Mouse (Mus musculus) myocyte (in vitro differentiated cells): ENCODE measurements around the gene Gm20388. TPM values are rescaled to one million over a fixed set of nuclear protein-coding genes. Genes with fewer than 3 reads are reported as not detected.

Experiments
- H3K27me3 ChIP-seq: one replicate; pipeline ENCODE4 v1.6.1; 2011; ENCODE audit not compliant: control insufficient read depth, insufficient read depth, insufficient read length
- H3K36me3 ChIP-seq: one replicate; pipeline ENCODE4 v1.6.1; 2011; ENCODE audit not compliant: control insufficient read depth, insufficient read depth
- H3K4me2 ChIP-seq: one replicate; pipeline ENCODE4 v1.6.1; 2011; ENCODE audit warnings: low read depth, control low read depth
- H3K4me3 ChIP-seq: one replicate; pipeline ENCODE4 v1.5.1; 2011; ENCODE audit warnings: mild to moderate bottlenecking, control low read depth, moderate library complexity
- H3K79me2 ChIP-seq: one replicate; pipeline ENCODE4 v1.6.1; 2011; ENCODE audit not compliant: control insufficient read depth, insufficient read depth
- H3ac ChIP-seq: one replicate; pipeline ENCODE4 v1.6.1; 2011; ENCODE audit not compliant: control insufficient read depth, insufficient read length
- CEBPB ChIP-seq: IDR thresholded peaks from 2 replicates; pipeline ENCODE4 v1.6.1; 2011; ENCODE audit warnings: mild to moderate bottlenecking, moderate library complexity; ENCODE audit not compliant: poor library complexity, insufficient read depth, severe bottlenecking
- E2F4 ChIP-seq: IDR thresholded peaks from one replicate; pipeline ENCODE4 v1.6.1; 2011; ENCODE audit warnings: mild to moderate bottlenecking, control low read depth, moderate library complexity; ENCODE audit not compliant: insufficient read depth
- MAX ChIP-seq: IDR thresholded peaks from one replicate; pipeline ENCODE4 v1.6.1; 2011; ENCODE audit warnings: low read depth, mild to moderate bottlenecking, control low read depth
- MYOD1 ChIP-seq, 3 experiments: IDR thresholded peaks; one replicate each; pipeline ENCODE4 v1.6.1; 2011; ENCODE audit warnings: control low read depth in 2 of 3, low read depth in 2 of 3, mild to moderate bottlenecking in 2 of 3, moderate library complexity in 1 of 3; ENCODE audit not compliant: insufficient read length in 2 of 3, control insufficient read depth in 1 of 3
- MYOG ChIP-seq, 3 experiments: IDR thresholded peaks; one replicate each; pipeline ENCODE4 v1.6.1; 2011; ENCODE audit warnings: control low read depth in 2 of 3, low read depth in 2 of 3, mild to moderate bottlenecking in 2 of 3; ENCODE audit not compliant: insufficient read length in 2 of 3, control insufficient read depth in 1 of 3, insufficient read depth in 1 of 3
- POLR2A ChIP-seq: IDR thresholded peaks from one replicate; pipeline ENCODE4 v1.6.1; 2011; ENCODE audit warnings: low read depth, mild to moderate bottlenecking, control low read depth, moderate library complexity; ENCODE audit not compliant: insufficient read length
- POLR2AphosphoS2 ChIP-seq: IDR thresholded peaks from one replicate; pipeline ENCODE4 v1.6.1; 2011; ENCODE audit warnings: low read depth, control low read depth; ENCODE audit not compliant: insufficient read length
- REST ChIP-seq: IDR thresholded peaks from one replicate; pipeline ENCODE4 v1.6.1; 2011; ENCODE audit warnings: mild to moderate bottlenecking, control low read depth, moderate library complexity; ENCODE audit not compliant: insufficient read depth, insufficient read length
- SRF ChIP-seq: IDR thresholded peaks from one replicate; pipeline ENCODE4 v1.6.1; 2011; ENCODE audit warnings: low read depth; ENCODE audit not compliant: control insufficient read depth, insufficient read length
- TCF12 ChIP-seq: IDR thresholded peaks from one replicate; pipeline ENCODE4 v1.6.1; 2011; ENCODE audit warnings: mild to moderate bottlenecking, control low read depth; ENCODE audit not compliant: poor library complexity, insufficient read depth, severe bottlenecking
- TCF3 ChIP-seq: IDR thresholded peaks from one replicate; pipeline ENCODE4 v1.6.1; 2011; ENCODE audit warnings: low read depth, control low read depth; ENCODE audit not compliant: insufficient read length
- USF1 ChIP-seq: IDR thresholded peaks from one replicate; pipeline ENCODE4 v1.6.1; 2011; ENCODE audit warnings: low read depth, mild to moderate bottlenecking, control low read depth, moderate library complexity
- polyA plus RNA-seq: library from polyadenylated mRNA; unstranded; fragments of >200 nt; fragmentation: generic; extraction: Trizol; gene quantifications from one replicate; pipeline ENCODE4 v1.2.1, GENCODE M21; 2012; ENCODE audit warnings: missing spikeins

The Gm20388 gene
- polyA plus RNA-seq, 1 experiment = 15.3 TPM

DNA sequence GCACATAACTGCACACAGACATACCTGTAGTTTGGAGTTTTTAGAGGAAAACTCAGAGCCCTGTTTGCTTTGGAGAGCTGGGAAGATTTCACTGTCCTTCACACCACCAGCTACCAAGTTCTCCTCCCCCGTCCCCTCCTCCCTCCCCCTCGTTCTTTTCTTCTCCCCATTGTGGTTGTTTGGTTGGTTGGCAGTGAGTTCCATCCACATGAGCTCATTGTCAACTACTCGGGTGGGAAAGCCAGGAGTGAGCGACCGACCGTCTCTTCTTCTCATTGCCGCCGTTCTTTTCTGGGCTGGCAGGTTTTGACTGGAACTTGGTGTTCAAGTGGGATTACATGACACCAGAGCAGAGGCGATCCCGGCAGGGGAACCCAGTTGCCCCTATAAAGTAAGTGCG lies 4421.1 kb downstream of the Gm20388 start:
- peak overlapping the region; percentile 70 for H3K4me2 ChIP-seq
- H3K27me3 ChIP-seq = no peaks in the 10 kb centered on the region
- TF ChIP-seq MYOD1 (IDR thresholded peaks at IDR 0.05; ENCODE audit: control insufficient read depth in 1 of 3, insufficient read length in 2 of 3, low read depth in 2 of 3) (no peak), TCF3 (no peak)
- no peaks in the 10 kb centered on the region for H3K79me2 ChIP-seq
- peaks cover 7% of the 10 kb centered on the region for H3K36me3 ChIP-seq
- H3ac ChIP-seq = no peak overlapping the region
- H3K4me3 ChIP-seq = no peak overlapping the region

DNA sequence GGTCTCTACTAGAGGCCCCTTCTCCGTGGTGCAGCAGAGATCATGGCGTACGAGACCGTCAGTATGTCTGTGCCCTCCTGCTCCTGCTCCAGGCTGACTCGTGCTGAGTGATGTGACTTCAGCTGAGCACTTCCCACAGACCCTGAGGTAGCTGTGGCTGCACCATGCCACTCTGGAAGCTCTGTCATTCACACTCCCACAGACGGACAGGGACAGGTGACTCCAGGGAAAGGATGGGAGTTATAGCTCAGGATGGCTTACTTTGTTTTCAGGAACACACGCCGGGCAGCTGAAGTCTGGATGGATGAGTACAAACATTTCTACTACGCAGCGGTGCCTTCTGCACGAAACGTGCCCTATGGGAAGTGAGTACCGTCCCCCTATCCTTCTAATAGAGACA lies 4425.7 kb downstream of the Gm20388 start:
- H3K27me3 ChIP-seq = no peaks in the 10 kb centered on the region
- no peak overlapping the region for H3K4me3 ChIP-seq
- H3K4me2 ChIP-seq = no peak overlapping the region
- H3K36me3 ChIP-seq = peaks cover 9% of the 10 kb centered on the region
- TF ChIP-seq MYOD1 (IDR thresholded peaks at IDR 0.05; ENCODE audit: control insufficient read depth in 1 of 3, insufficient read length in 2 of 3, low read depth in 2 of 3) (peak in 2 of 3 experiments; percentile 58 to 63), TCF12 (no peak), POLR2A (no peak), REST (no peak), POLR2AphosphoS2 (no peak), MYOG (IDR thresholded peaks at IDR 0.05; ENCODE audit: control insufficient read depth in 1 of 3, insufficient read depth in 1 of 3, insufficient read length in 2 of 3, low read depth in 2 of 3) (no peak), MAX (no peak), E2F4 (no peak)
- no peak overlapping the region for H3ac ChIP-seq
- H3K79me2 ChIP-seq = no peaks in the 10 kb centered on the region

DNA sequence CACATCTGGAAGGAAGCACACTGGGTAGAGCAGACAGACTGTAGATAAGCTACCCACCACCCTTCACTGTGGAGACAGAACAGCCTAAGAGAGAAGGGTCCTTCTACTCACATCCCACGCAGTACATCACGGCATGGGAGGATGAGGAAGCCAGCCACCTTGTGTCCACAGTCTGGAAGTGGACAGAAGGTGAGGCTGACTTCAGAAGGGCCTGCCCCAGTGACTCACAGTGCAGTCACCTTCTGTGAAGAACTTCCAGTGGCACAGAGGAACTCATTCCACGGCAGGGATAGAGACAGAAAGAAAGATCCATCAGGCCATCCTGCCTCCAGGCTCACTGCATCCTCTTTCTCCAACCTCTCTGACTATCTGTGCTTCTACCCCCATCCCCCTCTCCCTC lies 4429.1 kb downstream of the Gm20388 start:
- Histone ChIP-seq H3K36me3 (peaks cover 20% of the 10 kb centered on the region), H3K4me3 (no peak overlapping the region), H3K4me2 (no peak overlapping the region), H3K79me2 (no peaks in the 10 kb centered on the region), H3K27me3 (no peaks in the 10 kb centered on the region), H3ac (no peak overlapping the region)
- TF ChIP-seq REST = no peak
- no peak for TF ChIP-seq POLR2A

DNA sequence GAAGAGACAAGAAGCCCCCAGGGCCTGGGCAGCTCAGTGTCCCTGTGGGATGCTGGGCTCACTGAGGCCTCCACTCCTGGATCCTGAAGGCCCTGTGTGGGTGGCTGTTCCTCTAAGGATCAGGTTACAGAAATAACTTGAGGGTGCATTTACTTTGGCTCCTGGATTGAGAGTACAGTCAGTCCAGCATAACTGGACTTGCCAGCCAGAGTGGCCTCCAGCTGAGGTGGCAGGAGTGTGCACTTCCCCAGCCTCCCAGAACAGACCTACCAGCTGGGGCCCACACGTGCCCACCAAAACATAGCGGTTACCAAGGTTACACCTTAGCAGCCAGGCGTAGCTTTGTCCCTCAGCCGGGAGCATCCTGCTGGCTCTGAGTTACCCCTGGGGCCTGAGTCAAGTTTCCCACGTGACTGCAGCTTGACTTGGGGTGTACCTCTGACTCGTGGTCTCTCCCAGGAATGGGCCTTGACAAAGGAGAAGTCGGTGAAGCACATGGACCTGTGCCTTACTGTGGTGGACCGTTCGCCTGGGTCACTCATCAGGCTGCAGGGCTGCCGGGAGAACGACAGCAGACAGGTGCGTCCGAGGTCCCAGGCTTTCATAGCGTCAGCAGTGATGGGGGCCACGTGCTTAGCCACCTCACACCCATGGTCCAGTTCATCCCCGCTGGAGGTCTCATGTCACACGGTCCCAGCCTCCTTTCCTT lies 4429.9 kb downstream of the Gm20388 start:
- TF ChIP-seq SRF (no peak), POLR2AphosphoS2 (peak; percentile 18), POLR2A (no peak), USF1 (peak; percentile 68), MYOD1 (IDR thresholded peaks at IDR 0.05; ENCODE audit: control insufficient read depth in 1 of 3, insufficient read length in 2 of 3, low read depth in 2 of 3) (peak in 2 of 3 experiments; percentile 78 to 83), REST (no peak), TCF3 (no peak), TCF12 (no peak), MAX (no peak), E2F4 (no peak), MYOG (IDR thresholded peaks at IDR 0.05; ENCODE audit: control insufficient read depth in 1 of 3, insufficient read depth in 1 of 3, insufficient read length in 2 of 3, low read depth in 2 of 3) (no peak), CEBPB (no peak)

DNA sequence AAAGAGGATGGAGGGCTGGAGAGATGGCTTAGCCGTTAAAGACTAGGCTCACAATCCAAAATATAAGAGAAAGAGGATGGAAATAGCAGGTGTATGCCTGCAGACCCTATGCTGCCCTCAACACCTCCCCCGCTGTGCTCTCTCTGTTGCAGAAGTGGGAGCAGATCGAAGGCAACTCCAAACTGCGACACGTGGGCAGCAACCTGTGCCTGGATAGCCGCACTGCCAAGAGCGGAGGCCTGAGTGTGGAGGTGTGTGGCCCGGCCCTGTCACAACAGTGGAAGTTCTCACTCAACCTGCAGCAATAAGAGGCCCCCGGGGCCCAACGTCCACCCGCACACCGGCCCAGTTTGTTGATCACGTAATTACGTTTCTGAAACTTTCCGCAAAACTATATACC lies 4432.5 kb downstream of the Gm20388 start:
- Histone ChIP-seq H3K4me2 (no peak overlapping the region), H3ac (no peak overlapping the region), H3K36me3 (peaks cover 20% of the 10 kb centered on the region), H3K4me3 (no peak overlapping the region), H3K79me2 (no peaks in the 10 kb centered on the region), H3K27me3 (no peaks in the 10 kb centered on the region)
- no peak for TF ChIP-seq E2F4
- TF ChIP-seq TCF3 = no peak
- no peak for TF ChIP-seq CEBPB
- TF ChIP-seq SRF = no peak

More for the DNA sequence above, 4429.9 kb downstream of the Gm20388 start:
- Histone ChIP-seq H3K4me3 (no peak overlapping the region), H3K4me2 (no peak overlapping the region), H3K79me2 (no peaks in the 10 kb centered on the region), H3ac (no peak overlapping the region), H3K27me3 (no peaks in the 10 kb centered on the region), H3K36me3 (peaks cover 23% of the 10 kb centered on the region)
